In genomic region chr16:33966538-33967282, GRCm38 (mm10) we compare ENCODE assay signal across 8 mouse cellular contexts. TPM values are rescaled to one million over a fixed set of nuclear protein-coding genes. Genes with fewer than 3 reads are reported as not detected.
DNase-seq lines count a peak whose midpoint lies in the region; ATAC-seq and TF ChIP-seq lines count a peak whose summit lies in the region.

Umps (minus strand) TSS chr16:33967038.

- no peaks in the 10 kb centered on the region for H3K9me3 ChIP-seq in MEL (replicated peaks; ENCODE audit: insufficient read depth, low read length)
- H3K9me3 ChIP-seq in forebrain, postnatal 0 days (ENCODE audit: low read length), result no peaks in the 10 kb centered on the region
- H3K9me3 ChIP-seq in lung, embryonic 15.5 days, result no peaks in the 10 kb centered on the region

- TF ChIP-seq RAD21 in MEL (IDR thresholded peaks at IDR 0.05; ENCODE audit: low read depth, low read length), result no peak

- TF ChIP-seq EP300 in MEL (IDR thresholded peaks at IDR 0.05; ENCODE audit: low read depth in 1 of 2, low read length in 2 of 2), result no peak; a peak in 1 of 4 replicates

- H3K9ac ChIP-seq in MEL (ENCODE audit: control insufficient read depth, low read depth, low read length, poor library complexity, severe bottlenecking), result peak within 1 kb of the TSS; percentile 95
- peak within 1 kb of the TSS; percentile 79 for H3K9ac ChIP-seq in forebrain, postnatal 0 days
- peak within 1 kb of the TSS; percentile 85 for H3K9ac ChIP-seq in lung, embryonic 15.5 days

- no peaks in the 10 kb centered on the region; a peak in 1 of 4 replicates for H3K27me3 ChIP-seq in MEL (ENCODE audit: control insufficient read depth in 1 of 2, insufficient read depth in 2 of 2, low read length in 2 of 2)
- no peaks in the 10 kb centered on the region for H3K27me3 ChIP-seq in forebrain, postnatal 0 days (ENCODE audit: insufficient read depth, low read length)
- H3K27me3 ChIP-seq in lung, embryonic 15.5 days, result no peaks in the 10 kb centered on the region

- peak within 1 kb of the TSS; percentile 83 for H3K27ac ChIP-seq in MEL (ENCODE audit: control insufficient read depth, low read depth, low read length)
- peak within 1 kb of the TSS; percentile 70 for H3K27ac ChIP-seq in forebrain, postnatal 0 days (ENCODE audit: low read depth, low read length)
- H3K27ac ChIP-seq in lung, embryonic 15.5 days, result peak within 1 kb of the TSS; percentile 38
- peak within 1 kb of the TSS; percentile 54; the same call in 1 of the 2 replicates for H3K27ac ChIP-seq in olfactory bulb, adult 2 months (ENCODE audit: insufficient read depth, low read depth, low read length)

- H3K79me2 ChIP-seq in MEL (ENCODE audit: control insufficient read depth, insufficient read depth, low read length, poor library complexity), result peaks cover 39% of the 10 kb centered on the region

- peak within 1 kb of the TSS; percentile 55 to 95 for H3K4me3 ChIP-seq in MEL (ENCODE audit: control insufficient read depth in 1 of 2, insufficient read depth in 1 of 2, low read depth in 2 of 2, low read length in 2 of 2)
- peak within 1 kb of the TSS; percentile 92 for H3K4me3 ChIP-seq in forebrain, postnatal 0 days (ENCODE audit: low read depth, low read length)
- H3K4me3 ChIP-seq in lung, embryonic 15.5 days, result peak within 1 kb of the TSS; percentile 93
- peak within 1 kb of the TSS; percentile 99 for H3K4me3 ChIP-seq in olfactory bulb, adult 2 months (ENCODE audit: insufficient read depth, low read depth, low read length)

- TF ChIP-seq POLR2A in MEL (IDR thresholded peaks at IDR 0.05; ENCODE audit: control insufficient read depth in 1 of 2, insufficient read depth in 1 of 2, low read depth in 1 of 2, low read length in 2 of 2, poor library complexity in 1 of 2), result peak in 1 of 2 experiments; percentile 92; a peak in 3 of 4 replicates
- peak; percentile 63 for TF ChIP-seq POLR2A in olfactory bulb, adult 2 months (IDR thresholded peaks at IDR 0.05; ENCODE audit: insufficient read depth, low read depth, low read length)

- peaks cover 11 to 20% of the 10 kb centered on the region in 2 experiments for H3K36me3 ChIP-seq in MEL (ENCODE audit: control insufficient read depth in 1 of 2, insufficient read depth in 2 of 2, low read length in 2 of 2)
- peaks cover 9% of the 10 kb centered on the region for H3K36me3 ChIP-seq in forebrain, postnatal 0 days (ENCODE audit: insufficient read depth)
- H3K36me3 ChIP-seq in lung, embryonic 15.5 days, result peaks cover 15% of the 10 kb centered on the region

- H3K4me2 ChIP-seq in forebrain, postnatal 0 days (ENCODE audit: low read depth), result peak within 1 kb of the TSS; percentile 87
- peak within 1 kb of the TSS; percentile 64 for H3K4me2 ChIP-seq in lung, embryonic 15.5 days

- peaks cover 5 to 10% of the 10 kb centered on the region in 2 experiments for H3K4me1 ChIP-seq in MEL (ENCODE audit: control insufficient read depth in 1 of 2, insufficient read depth in 2 of 2, low read length in 2 of 2)
- peaks cover 8% of the 10 kb centered on the region; the same call in 1 of the 2 replicates for H3K4me1 ChIP-seq in forebrain, postnatal 0 days (ENCODE audit: insufficient read depth)
- H3K4me1 ChIP-seq in lung, embryonic 15.5 days, result peaks cover 12% of the 10 kb centered on the region
- peaks cover 2% of the 10 kb centered on the region; the same call in 1 of the 2 replicates for H3K4me1 ChIP-seq in olfactory bulb, adult 2 months (ENCODE audit: control insufficient read depth, insufficient read depth, low read length)

- 2% methylated on average over 44 of the region's 44 CpGs for WGBS in forebrain, postnatal 0 days
- WGBS in lung, embryonic 15.5 days, result under 1% methylated on average over 44 of the region's 44 CpGs
- WGBS in olfactory bulb, adult 2 months, result under 1% methylated on average over 44 of the region's 44 CpGs

- peak; percentile 90 for DNase-seq in MEL (ENCODE audit: low read depth, low spot score)
- peak; percentile 83 to 88 for DNase-seq in cerebellum, adult 18-20 months
- peak; percentile 92 for DNase-seq in forebrain, postnatal 0 days
- peak; percentile 87 for DNase-seq in heart, postnatal 4 days
- peak; percentile 51 for DNase-seq in layer of hippocampus, adult 9-10 months (ENCODE audit: low spot score)
- peak; percentile 78 to 83 for DNase-seq in thymus, adult 18-20 months

- no peak for TF ChIP-seq CTCF in MEL (IDR thresholded peaks at IDR 0.05 in 2 of 3, conservative IDR thresholded peaks at IDR 0.05 in 1 of 3; ENCODE audit: control insufficient read depth in 1 of 3, insufficient read depth in 1 of 3, low read depth in 2 of 3, low read length in 3 of 3, poor library complexity in 1 of 3, severe bottlenecking in 1 of 3)
- TF ChIP-seq CTCF in forebrain, postnatal 0 days (IDR thresholded peaks at IDR 0.05; ENCODE audit: low read depth), result no peak
- TF ChIP-seq CTCF in olfactory bulb, adult 2 months (IDR thresholded peaks at IDR 0.05; ENCODE audit: insufficient read depth, low read depth, low read length), result no peak

- ATAC-seq in forebrain, postnatal 0 days, result peak; percentile 98
- peak; percentile 91 for ATAC-seq in lung, embryonic 15.5 days (ENCODE audit: borderline replicate concordance, extremely low read depth, low FRiP score, low TSS enrichment)

TF ChIP-seq in MEL, 35 proteins besides CTCF, POLR2A, EP300 and RAD21:
- TF ChIP-seq UBTF (IDR thresholded peaks at IDR 0.05; ENCODE audit: borderline replicate concordance, insufficient read depth, low read depth, low read length) (no peak), MXI1 (IDR thresholded peaks at IDR 0.05; ENCODE audit: low read depth, low read length) (peak; percentile 95), MAZ (IDR thresholded peaks at IDR 0.05; ENCODE audit: low read depth, low read length) (peak; percentile 46; the same call in 1 of the 2 replicates), POLR2AphosphoS5 (IDR thresholded peaks at IDR 0.05; ENCODE audit: borderline replicate concordance, low read depth, low read length) (no peak), TCF12 (IDR thresholded peaks at IDR 0.05; ENCODE audit: low read depth, low read length) (peak; percentile 46), ELF1 (IDR thresholded peaks at IDR 0.05; ENCODE audit: low read depth, low read length) (peak; percentile 77), MAFK (IDR thresholded peaks at IDR 0.05; ENCODE audit: borderline replicate concordance, low read depth, low read length) (no peak), USF1 (IDR thresholded peaks at IDR 0.05; ENCODE audit: low read depth, low read length) (no peak), TBP (IDR thresholded peaks at IDR 0.05; ENCODE audit: low read depth, low read length) (peak; percentile 65; the same call in 1 of the 2 replicates), E2F4 (IDR thresholded peaks at IDR 0.05; ENCODE audit: borderline replicate concordance, low read depth, low read length) (peak; percentile 77), NRF1 (IDR thresholded peaks at IDR 0.05; ENCODE audit: insufficient read depth, low read depth, low read length, poor library complexity, severe bottlenecking) (no peak), BHLHE40 (IDR thresholded peaks at IDR 0.05; ENCODE audit: borderline replicate concordance, low read depth, low read length) (no peak), RCOR1 (IDR thresholded peaks at IDR 0.05; ENCODE audit: low read depth, low read length) (no peak; the same call in 1 of the 2 replicates), KAT2A (conservative IDR thresholded peaks at IDR 0.05; ENCODE audit: low read depth, low read length) (no peak), ETS1 (IDR thresholded peaks at IDR 0.05; ENCODE audit: low read depth, low read length) (peak; percentile 38; the same call in 1 of the 2 replicates), USF2 (IDR thresholded peaks at IDR 0.05; ENCODE audit: borderline replicate concordance in 1 of 2, insufficient read depth in 1 of 2, low read depth in 1 of 2, low read length in 2 of 2) (no peak), ZKSCAN1 (IDR thresholded peaks at IDR 0.05; ENCODE audit: low read depth, low read length) (no peak), ZC3H11A (IDR thresholded peaks at IDR 0.05; ENCODE audit: low read depth, low read length) (no peak), GABPA (IDR thresholded peaks at IDR 0.05; ENCODE audit: low read depth, low read length) (no peak), ZMIZ1 (IDR thresholded peaks at IDR 0.05; ENCODE audit: low read depth, low read length) (peak; percentile 72; the same call in 1 of the 2 replicates), TAL1 (IDR thresholded peaks at IDR 0.05; ENCODE audit: low read length) (no peak), CHD1 (IDR thresholded peaks at IDR 0.05; ENCODE audit: low read depth, low read length) (0 out of 2 replicates have a peak, but pooled peaks have one; percentile 87), MYC (IDR thresholded peaks at IDR 0.05; ENCODE audit: low read depth, low read length) (peak; percentile 72; the same call in 1 of the 2 replicates), SMC3 (IDR thresholded peaks at IDR 0.05; ENCODE audit: low read depth, low read length) (no peak), MAX (IDR thresholded peaks at IDR 0.05; ENCODE audit: low read length) (peak; percentile 64), POLR2AphosphoS2 (IDR thresholded peaks at IDR 0.05; ENCODE audit: low read length) (peak; percentile 81), GATA1 (IDR thresholded peaks at IDR 0.05; ENCODE audit: low read depth, low read length) (peak; percentile 61), NELFE (IDR thresholded peaks at IDR 0.05; ENCODE audit: low read depth, low read length) (peak; percentile 80), HCFC1 (IDR thresholded peaks at IDR 0.05; ENCODE audit: low read depth, low read length) (peak; percentile 77), SIN3A (IDR thresholded peaks at IDR 0.05; ENCODE audit: low read length) (peak; percentile 80)

RNA-seq across cellular contexts. Expression of gene Umps, which starts in this region (rescaled TPM):
- total RNA-seq in MEL (2012; rRNA removed), result 125 and 132 TPM in 2 replicates
- polyA plus RNA-seq in MEL (2012; ENCODE audit: insufficient read depth in 1 of 2, insufficient read length in 2 of 2, low read depth in 1 of 2, low replicate concordance in 2 of 2, missing spikeins in 1 of 2), result 100 to 1,000 TPM in 1 of 2 experiments, not detected in 1; 109 TPM
- 26.3 and 28.3 TPM in 2 replicates for total RNA-seq in forebrain, postnatal 0 days (2014; rRNA removed)
- 22.9 and 24.7 TPM in 2 replicates for polyA plus RNA-seq in forebrain, postnatal 0 days (2015; fragmentation: Nextera tagmentation; extraction: Ambion mirVana)
- total RNA-seq in heart, postnatal 4 days (2021), result 10 to 100 TPM; 17.0 to 18.1 TPM
- polyA plus RNA-seq in lung, embryonic 15.5 days (2015; fragmentation: Nextera tagmentation; extraction: Ambion mirVana), result 56.0 and 58.9 TPM in 2 replicates
- polyA plus RNA-seq in olfactory bulb, adult 2 months (2012; ENCODE audit: insufficient read depth, insufficient read length, low replicate concordance, missing spikeins), result not detected in 2 replicates

Comparison
In these comparisons a context has a peak if more than half of its experiments do, and no peak if none do; other contexts are left out.
1. Peak in every context shown above with its lines: DNase-seq, ATAC-seq, H3K4me3 ChIP-seq and H3K27ac ChIP-seq.